Mouse (Mus musculus): ENCODE results near the gene Exoc2.

Gene Exoc2

DNA sequence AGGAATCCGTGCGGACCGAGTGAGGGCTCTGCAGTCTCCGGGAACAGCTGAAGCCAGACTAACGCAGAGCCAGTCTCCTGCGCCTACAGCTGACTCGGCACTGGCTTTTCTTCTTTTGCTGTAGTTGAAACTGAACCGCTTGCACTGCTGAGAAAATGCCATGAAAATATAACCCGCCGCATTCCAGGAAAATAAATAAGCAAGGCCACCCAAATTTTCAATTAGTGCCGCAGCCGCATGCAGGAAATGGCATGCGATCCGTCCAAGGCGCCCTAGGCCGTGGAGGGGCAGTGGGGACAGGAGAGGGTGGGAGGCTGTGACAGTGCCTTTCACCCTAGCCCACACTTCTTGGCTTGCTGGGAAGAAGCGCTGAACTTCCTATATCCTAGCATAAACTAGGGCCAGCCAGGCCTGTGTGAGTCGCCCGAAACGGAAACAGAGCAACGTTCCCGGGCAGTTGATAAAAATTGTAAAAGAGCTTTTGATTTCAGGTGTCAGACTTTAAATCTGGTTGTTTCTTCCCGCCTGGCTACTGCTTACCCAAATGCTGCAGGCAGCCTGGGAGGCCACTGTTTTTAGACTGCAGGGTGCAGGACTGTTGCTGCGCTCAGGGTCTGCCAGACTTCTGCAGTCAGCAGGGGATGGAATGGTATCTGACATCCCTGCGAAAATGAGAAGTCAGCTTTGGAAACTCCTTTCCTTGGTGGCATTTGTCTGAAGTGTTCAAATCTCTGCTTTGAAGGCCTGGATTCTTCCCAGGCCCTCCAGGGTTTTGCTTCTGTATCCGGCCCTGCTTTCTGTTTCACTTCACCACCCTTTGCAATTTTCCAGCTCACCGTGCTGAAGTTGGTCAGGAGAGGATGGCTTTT is 11.9 kb upstream of the Exoc2 start:
- Histone ChIP-seq H3K27me3 (ENCODE audit: control insufficient read depth, insufficient read depth, low read length, poor library complexity, severe bottlenecking) (0 out of 2 replicates have a peak, but pooled peaks cover 2% of the 10 kb centered on the region), H3K36me3 (ENCODE audit: control insufficient read depth, insufficient read depth, low read length, poor library complexity, severe bottlenecking) (no peaks in the 10 kb centered on the region)
- DNase-seq (ENCODE audit: low read depth, low spot score), result no peak

DNA sequence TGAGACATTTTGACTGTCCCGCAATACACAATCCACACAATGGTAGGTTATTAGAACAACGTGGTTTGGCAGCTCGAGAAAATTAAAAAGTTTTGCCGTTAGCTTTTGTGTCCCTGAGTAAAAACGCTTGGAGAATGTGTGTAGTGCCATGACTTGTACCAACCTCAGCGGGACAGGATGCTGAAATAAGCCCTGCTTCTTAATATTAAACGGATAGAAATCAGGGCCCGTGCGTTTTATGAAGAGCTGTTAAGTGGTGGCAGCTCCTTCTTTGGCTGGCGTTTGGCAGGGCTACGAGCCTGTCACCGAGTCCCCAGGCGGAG is 11.3 kb upstream of the Exoc2 start:
- Histone ChIP-seq H3K36me3 (ENCODE audit: control insufficient read depth, insufficient read depth, low read length, poor library complexity, severe bottlenecking) (no peaks in the 10 kb centered on the region), H3K27me3 (ENCODE audit: control insufficient read depth, insufficient read depth, low read length, poor library complexity, severe bottlenecking) (0 out of 2 replicates have a peak, but pooled peaks cover 2% of the 10 kb centered on the region)
- DNase-seq (ENCODE audit: low read depth, low spot score), result no peak

DNA sequence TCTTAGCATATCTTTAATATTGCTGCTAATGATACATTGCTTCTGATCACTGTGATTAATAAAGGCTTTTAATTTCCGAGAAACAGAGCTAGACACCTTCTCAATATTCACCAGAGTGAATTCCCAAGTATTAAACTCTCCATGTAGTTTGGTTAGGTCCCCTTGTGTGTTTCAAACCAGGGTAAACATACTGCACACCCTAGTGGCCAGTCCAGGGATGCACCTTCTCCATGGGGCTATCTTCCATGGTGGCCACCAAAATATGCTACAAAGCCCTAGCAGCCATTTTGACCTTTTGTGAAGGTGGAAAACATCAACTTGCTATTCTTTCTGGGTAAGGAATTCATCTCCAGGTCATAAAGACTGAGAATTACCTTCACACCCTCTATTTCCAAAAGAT is 7.8 kb upstream of the Exoc2 start:
- Histone ChIP-seq H3K27me3 (ENCODE audit: control insufficient read depth, insufficient read depth, low read length, poor library complexity, severe bottlenecking) (0 out of 2 replicates have a peak, but pooled peaks cover 2% of the 10 kb centered on the region), H3K36me3 (ENCODE audit: control insufficient read depth, insufficient read depth, low read length, poor library complexity, severe bottlenecking) (no peaks in the 10 kb centered on the region)
- peak; percentile 75 for DNase-seq (ENCODE audit: low read depth, low spot score)

DNA sequence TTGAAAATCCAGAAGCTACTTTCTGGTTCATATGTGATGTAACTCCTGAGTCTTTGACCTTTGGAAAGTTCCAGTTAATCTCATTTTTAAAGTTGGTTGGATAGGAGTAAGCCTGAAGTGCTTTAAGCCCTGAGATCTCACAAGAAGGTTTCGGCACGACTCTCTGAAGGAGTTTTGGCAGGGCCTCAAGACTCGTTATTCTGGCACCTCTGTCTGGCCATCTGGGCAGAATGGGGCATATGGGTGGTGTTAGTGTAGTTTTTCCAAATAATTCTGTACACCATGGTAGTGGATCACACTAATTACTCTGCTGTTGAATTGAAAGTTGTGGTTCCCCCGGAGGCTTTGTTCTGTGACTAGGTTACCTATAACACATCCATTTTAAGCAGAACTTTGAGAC is 4.3 kb upstream of the Exoc2 start:
- Histone ChIP-seq H3K36me3 (ENCODE audit: control insufficient read depth, insufficient read depth, low read length, poor library complexity, severe bottlenecking) (no peaks in the 10 kb centered on the region), H3K27me3 (ENCODE audit: control insufficient read depth, insufficient read depth, low read length, poor library complexity, severe bottlenecking) (no peaks in the 10 kb centered on the region)
- no peak for DNase-seq (ENCODE audit: low read depth, low spot score)

DNA sequence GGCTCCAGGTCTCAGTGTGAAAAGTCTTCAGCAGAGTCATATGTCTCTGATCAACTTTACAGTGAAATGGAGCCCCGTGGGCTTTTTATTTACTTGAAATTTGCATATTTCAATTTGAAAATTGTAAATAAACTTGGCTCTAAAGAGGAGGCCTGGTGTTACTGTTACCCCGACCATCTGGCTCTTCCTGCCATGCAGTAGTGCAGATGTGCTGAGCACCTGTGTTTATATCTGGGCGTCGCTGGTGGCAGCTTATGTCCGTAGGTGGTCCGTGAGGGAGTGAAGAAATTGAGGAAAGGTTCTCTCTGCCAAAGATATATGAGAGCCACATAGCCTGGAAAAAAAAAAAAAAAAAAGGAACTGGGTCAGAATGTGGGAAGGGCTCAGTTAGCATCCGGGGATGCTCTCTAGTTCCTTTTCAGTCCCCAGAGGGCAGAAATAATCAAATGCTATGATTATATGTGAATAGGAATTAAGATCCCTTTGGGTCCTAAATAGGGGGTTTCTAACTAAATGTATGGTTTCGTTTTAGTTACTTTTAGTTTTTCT is 2.7 kb upstream of the Exoc2 start:
- no peak for DNase-seq (ENCODE audit: low read depth, low spot score)
- Histone ChIP-seq H3K27me3 (ENCODE audit: control insufficient read depth, insufficient read depth, low read length, poor library complexity, severe bottlenecking) (no peaks in the 10 kb centered on the region), H3K36me3 (ENCODE audit: control insufficient read depth, insufficient read depth, low read length, poor library complexity, severe bottlenecking) (no peaks in the 10 kb centered on the region)

DNA sequence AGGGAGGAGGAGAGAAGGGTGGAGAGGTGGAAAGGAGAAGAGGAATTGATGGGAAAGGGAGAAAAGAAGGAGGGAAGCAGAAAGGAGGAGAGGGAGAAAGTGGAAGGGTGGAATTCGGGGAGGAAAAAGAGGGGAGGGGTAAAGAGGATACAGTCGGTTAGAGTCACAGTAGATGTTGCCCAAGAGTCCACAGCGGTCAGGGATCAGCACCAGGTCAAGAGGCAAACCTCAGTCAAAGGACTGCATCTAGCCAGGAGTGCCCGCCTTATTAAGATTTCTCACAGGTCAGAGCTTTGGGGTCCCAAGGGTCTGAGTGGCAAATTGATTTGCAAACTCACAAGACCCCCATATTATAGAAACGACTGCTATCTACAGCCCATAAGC is 346 bp upstream of the Exoc2 start:
- Histone ChIP-seq H3K36me3 (ENCODE audit: control insufficient read depth, insufficient read depth, low read length, poor library complexity, severe bottlenecking) (no peaks in the 10 kb centered on the region), H3K27me3 (ENCODE audit: control insufficient read depth, insufficient read depth, low read length, poor library complexity, severe bottlenecking) (no peaks in the 10 kb centered on the region)
- no peak for DNase-seq (ENCODE audit: low read depth, low spot score)

DNA sequence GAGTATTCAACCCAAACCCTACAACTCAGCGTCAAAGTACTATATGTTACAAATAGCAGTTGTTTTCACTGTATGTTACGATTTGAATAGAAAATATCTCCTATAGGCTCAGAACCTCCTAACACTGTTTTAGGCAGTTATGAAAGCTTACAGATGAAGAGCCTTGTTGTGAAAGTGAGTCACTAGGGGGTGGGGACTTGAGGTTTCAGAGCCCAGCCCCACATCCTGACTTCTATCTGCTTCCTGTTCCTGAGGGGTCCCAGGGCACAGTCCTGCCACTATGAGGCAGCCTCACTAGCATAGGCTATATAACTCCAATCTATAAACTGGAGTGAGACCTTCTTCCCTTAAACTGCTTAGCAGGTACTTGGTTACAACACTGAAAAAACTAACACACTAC is 1.8 kb downstream of the Exoc2 start:
- H3K36me3 ChIP-seq (ENCODE audit: control insufficient read depth, insufficient read depth, low read length, poor library complexity, severe bottlenecking), result no peaks in the 10 kb centered on the region
- H3K27me3 ChIP-seq (ENCODE audit: control insufficient read depth, insufficient read depth, low read length, poor library complexity, severe bottlenecking), result no peaks in the 10 kb centered on the region
- peak; percentile 53 for DNase-seq (ENCODE audit: low read depth, low spot score)

DNA sequence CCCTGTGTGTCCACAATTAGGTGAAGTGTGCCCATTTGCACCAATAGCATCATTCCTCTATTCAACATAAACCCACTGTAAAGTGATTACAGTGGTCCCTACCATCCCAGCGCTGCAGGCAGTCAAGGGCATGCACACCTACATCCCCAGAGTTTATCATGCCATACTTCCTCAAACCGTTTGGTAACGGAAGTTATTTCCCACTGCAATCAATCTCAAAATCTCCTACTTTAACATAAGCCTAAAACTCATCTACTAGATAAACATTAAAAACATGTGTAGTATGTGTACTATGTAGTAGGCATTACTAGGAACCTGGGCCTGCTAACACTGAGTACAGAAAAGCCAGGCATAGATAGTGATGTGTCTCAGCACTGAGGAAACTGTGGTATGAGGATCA is 2.8 kb downstream of the Exoc2 start:
- DNase-seq (ENCODE audit: low read depth, low spot score), result no peak
- no peaks in the 10 kb centered on the region for H3K36me3 ChIP-seq (ENCODE audit: control insufficient read depth, insufficient read depth, low read length, poor library complexity, severe bottlenecking)

DNA sequence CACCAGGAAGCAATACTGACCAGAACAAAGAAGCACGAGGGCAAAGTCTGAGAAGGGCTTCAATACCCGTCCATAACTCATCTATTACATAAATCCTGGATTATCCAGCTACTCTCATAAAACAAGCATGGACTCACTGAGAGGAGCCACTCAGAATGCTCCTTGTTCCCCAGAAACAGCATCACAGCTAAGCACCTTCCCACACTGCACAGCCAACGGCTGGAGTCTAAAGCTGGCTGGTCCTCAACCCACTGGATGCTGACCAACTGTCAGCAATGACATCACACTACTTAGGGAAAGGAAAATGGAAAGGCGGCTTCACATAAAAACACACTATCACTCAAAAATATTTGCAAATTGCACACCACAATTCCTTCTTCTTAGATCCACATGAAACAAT is 5.6 kb downstream of the Exoc2 start:
- Histone ChIP-seq H3K27me3 (ENCODE audit: control insufficient read depth, insufficient read depth, low read length, poor library complexity, severe bottlenecking) (no peaks in the 10 kb centered on the region), H3K36me3 (ENCODE audit: control insufficient read depth, insufficient read depth, low read length, poor library complexity, severe bottlenecking) (no peaks in the 10 kb centered on the region)
- no peak for DNase-seq (ENCODE audit: low read depth, low spot score)

More for the DNA sequence above, 2.8 kb downstream of the Exoc2 start:
- no peaks in the 10 kb centered on the region for H3K27me3 ChIP-seq (ENCODE audit: control insufficient read depth, insufficient read depth, low read length, poor library complexity, severe bottlenecking)

DNA sequence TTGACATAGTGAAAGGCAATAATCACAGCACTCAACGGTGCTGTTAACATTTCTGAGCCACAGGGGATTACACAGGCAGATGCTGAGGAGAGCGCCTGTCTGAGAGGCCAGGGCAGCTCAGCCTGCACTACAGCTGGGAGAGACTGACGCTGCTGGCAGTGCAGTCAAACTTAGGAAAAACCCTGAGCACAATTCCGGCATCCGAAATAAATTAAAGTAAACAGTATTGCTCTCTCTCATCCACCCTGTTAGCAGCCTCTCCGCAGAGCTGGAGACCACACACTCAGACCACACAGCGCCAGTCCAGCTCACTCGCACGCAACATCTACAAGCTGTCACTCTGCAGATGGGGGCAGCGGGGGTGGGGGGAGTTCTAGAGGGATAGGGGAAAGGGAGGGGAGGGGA is 7.4 kb downstream of the Exoc2 start:
- DNase-seq (ENCODE audit: low read depth, low spot score), result no peak
- Histone ChIP-seq H3K36me3 (ENCODE audit: control insufficient read depth, insufficient read depth, low read length, poor library complexity, severe bottlenecking) (no peaks in the 10 kb centered on the region), H3K27me3 (ENCODE audit: control insufficient read depth, insufficient read depth, low read length, poor library complexity, severe bottlenecking) (no peaks in the 10 kb centered on the region)

DNA sequence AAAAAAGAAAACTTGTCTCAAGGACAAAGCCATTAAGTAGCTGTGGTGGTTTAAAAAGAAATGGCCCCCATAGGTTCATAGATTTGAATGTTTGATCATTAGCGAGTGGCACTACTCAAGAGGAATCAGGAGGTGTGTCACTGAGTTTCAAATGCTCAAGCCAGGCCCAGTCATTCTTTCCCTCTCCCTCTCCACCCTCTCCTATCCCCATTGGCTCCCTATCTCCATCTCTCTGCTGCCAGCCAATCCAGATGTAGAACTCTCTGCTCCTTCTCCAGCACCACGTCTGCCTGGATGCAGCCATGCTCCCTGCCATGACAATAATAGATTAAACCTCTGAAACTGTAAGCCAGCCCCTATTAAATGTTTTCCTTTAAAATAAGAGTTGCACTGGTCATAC is 12.0 kb downstream of the Exoc2 start:
- DNase-seq (ENCODE audit: low read depth, low spot score), result no peak
- H3K36me3 ChIP-seq (ENCODE audit: control insufficient read depth, insufficient read depth, low read length, poor library complexity, severe bottlenecking), result no peaks in the 10 kb centered on the region
- no peaks in the 10 kb centered on the region for H3K27me3 ChIP-seq (ENCODE audit: control insufficient read depth, insufficient read depth, low read length, poor library complexity, severe bottlenecking)

DNA sequence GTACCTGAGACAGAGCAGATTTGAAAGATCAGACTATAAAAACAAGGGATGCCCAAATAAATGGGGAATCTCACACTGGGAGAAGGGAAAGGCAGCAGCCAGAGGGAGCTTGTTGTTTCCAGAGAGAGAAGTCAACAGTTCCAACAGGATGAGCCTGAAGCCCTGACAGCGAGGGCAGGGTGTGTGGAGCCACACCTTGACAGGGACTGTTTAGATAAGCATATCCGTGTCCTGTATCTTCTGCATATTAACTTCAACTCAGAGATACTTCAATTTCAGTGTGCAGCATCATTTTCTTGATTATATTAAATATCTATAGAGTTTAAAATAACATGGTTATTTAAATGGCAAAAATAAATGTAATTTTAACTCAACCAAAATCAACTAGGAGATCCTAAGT is 13.2 kb downstream of the Exoc2 start:
- no peaks in the 10 kb centered on the region for H3K36me3 ChIP-seq (ENCODE audit: control insufficient read depth, insufficient read depth, low read length, poor library complexity, severe bottlenecking)
- no peaks in the 10 kb centered on the region for H3K27me3 ChIP-seq (ENCODE audit: control insufficient read depth, insufficient read depth, low read length, poor library complexity, severe bottlenecking)
- no peak for DNase-seq (ENCODE audit: low read depth, low spot score)

DNA sequence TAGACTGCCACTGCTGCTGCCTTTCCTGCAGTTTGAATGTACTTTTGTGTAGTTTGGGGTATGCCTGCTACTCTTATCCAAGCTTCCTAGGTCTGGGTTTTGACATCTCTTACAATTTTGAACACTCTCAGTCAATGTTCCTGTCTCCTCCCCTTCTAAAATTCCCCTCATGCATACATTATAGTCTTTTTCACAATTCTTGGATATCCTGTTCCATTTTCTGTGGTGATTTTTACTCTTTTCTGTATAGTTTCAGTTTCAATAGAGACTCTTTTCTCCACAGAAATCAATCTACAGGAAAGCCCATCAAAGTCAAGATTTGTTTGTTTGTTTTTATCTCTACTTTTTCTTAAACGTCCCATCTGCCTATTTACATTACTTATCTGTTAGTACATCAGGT is 20.3 kb downstream of the Exoc2 start:
- no peaks in the 10 kb centered on the region for H3K36me3 ChIP-seq (ENCODE audit: control insufficient read depth, insufficient read depth, low read length, poor library complexity, severe bottlenecking)
- no peaks in the 10 kb centered on the region for H3K27me3 ChIP-seq (ENCODE audit: control insufficient read depth, insufficient read depth, low read length, poor library complexity, severe bottlenecking)
- no peak for DNase-seq (ENCODE audit: low read depth, low spot score)

DNA sequence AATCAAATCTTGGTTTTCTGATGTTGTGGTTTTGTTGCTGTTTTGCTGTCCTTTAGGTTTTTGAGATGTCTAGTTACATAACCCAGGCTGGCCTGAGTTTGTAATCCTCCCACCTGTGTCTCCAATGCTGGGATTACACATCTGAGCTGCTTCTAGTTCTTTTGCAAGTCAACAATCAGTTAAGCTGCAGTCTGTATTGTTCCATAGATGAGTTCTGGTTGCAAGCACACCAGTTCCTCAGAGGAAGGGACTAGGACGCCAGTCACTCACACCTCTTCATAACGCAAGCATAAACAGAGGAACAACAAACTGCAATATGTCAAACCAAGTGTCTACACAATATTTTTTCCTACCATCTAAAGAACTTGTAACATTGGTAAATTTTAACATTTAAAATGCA is 21.8 kb downstream of the Exoc2 start:
- no peaks in the 10 kb centered on the region for H3K27me3 ChIP-seq (ENCODE audit: control insufficient read depth, insufficient read depth, low read length, poor library complexity, severe bottlenecking)
- H3K36me3 ChIP-seq (ENCODE audit: control insufficient read depth, insufficient read depth, low read length, poor library complexity, severe bottlenecking), result no peaks in the 10 kb centered on the region
- no peak for DNase-seq (ENCODE audit: low read depth, low spot score)

DNA sequence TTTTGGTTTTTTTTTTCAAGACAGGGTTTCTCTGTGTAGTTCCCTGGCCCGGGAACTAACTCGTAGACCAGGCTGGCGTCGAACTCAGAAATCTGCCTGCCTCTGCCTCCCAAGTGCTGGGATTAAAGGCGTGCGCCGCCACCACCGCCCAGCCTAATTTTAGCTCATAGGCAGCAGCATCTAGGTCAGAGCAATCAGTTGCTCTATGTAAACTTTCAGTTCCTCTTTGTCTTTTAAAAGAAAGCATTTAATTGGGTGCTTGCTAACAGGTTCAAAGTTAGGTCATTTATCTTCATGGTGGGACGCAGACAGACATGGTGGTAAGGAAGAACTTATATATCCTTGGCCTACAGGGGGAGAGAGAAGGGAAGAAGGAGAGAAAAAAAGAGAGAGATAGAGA is 24.7 kb downstream of the Exoc2 start:
- Histone ChIP-seq H3K36me3 (ENCODE audit: control insufficient read depth, insufficient read depth, low read length, poor library complexity, severe bottlenecking) (no peaks in the 10 kb centered on the region), H3K27me3 (ENCODE audit: control insufficient read depth, insufficient read depth, low read length, poor library complexity, severe bottlenecking) (no peaks in the 10 kb centered on the region)
- DNase-seq (ENCODE audit: low read depth, low spot score), result peak; percentile 64

DNA sequence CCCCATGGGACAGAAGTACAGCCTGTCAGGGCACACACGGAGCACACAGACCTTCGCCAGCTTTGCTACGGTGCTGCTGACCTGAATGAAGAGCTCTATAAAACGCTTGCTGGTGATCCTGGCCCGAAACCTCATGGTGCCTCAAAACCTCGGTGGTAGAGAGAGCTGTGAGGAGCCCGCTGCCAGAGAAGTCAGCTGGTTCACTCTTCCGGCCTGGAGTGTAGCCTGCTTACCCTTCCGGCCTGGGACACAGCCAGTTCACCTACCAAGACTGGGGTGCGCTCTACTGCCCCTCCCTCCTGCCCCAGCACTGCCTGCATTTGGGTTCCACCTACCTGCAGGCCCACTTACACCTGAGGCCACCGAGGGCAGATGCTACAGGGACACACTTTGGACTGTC is 26.4 kb downstream of the Exoc2 start, which contains the start of gene Hus1b:
Gene Hus1b (minus strand): TSS at position 220 of the 400 bp plus-strand sequence.
- no peaks in the 10 kb centered on the region for H3K27me3 ChIP-seq (ENCODE audit: control insufficient read depth, insufficient read depth, low read length, poor library complexity, severe bottlenecking)
- DNase-seq (ENCODE audit: low read depth, low spot score), result no peak

More for the DNA sequence above, 26.4 kb downstream of the Exoc2 start, which contains the start of gene Hus1b:
- H3K36me3 ChIP-seq (ENCODE audit: control insufficient read depth, insufficient read depth, low read length, poor library complexity, severe bottlenecking), result no peaks in the 10 kb centered on the region

All from splenic B cell, adult 2 months (primary cell).